Mouse (Mus musculus): Measurements from ENCODE around the gene Vmn2r77. TPM values are rescaled to one million over a fixed set of nuclear protein-coding genes. Genes with fewer than 3 reads are reported as not detected.
"Not testable (repeated sequence)": the region's sequence is repeated elsewhere in the genome, so short reads cannot be mapped to it uniquely, and the experiment has no call there.

Vmn2r77 gene
- not detected in 2 replicates for polyA plus RNA-seq (2012; rRNA removed)

- Histone ChIP-seq H3K27ac (ENCODE audit: insufficient read depth, low read length) (no peak within 1 kb of the TSS), H3K4me1 (ENCODE audit: control insufficient read depth, insufficient read depth, low read length) (no peaks in the 10 kb centered on the region), H3K4me3 (ENCODE audit: insufficient read depth, low read length) (no peak within 1 kb of the TSS)
- TF ChIP-seq CTCF (IDR thresholded peaks at IDR 0.05; ENCODE audit: extremely low read depth, insufficient read depth, low read length) (no peak), POLR2A (IDR thresholded peaks at IDR 0.05; ENCODE audit: extremely low read depth, insufficient read depth, low read length) (no peak)
Measured at GRCm38 (mm10) chr7:86794727-86795126, at the start of gene Vmn2r77. Vmn2r77 (plus strand) TSS chr7:86795027.

GRCm38 (mm10) chr7:86760751-86761150 lies 34.1 kb upstream of the Vmn2r77 start:
- no peak overlapping the region for H3K27ac ChIP-seq (ENCODE audit: insufficient read depth, low read length)
- TF ChIP-seq CTCF (IDR thresholded peaks at IDR 0.05; ENCODE audit: extremely low read depth, insufficient read depth, low read length) (no peak), POLR2A (IDR thresholded peaks at IDR 0.05; ENCODE audit: extremely low read depth, insufficient read depth, low read length) (no peak)
- H3K4me3 ChIP-seq (ENCODE audit: insufficient read depth, low read length) = no peak overlapping the region
- no peaks in the 10 kb centered on the region for H3K4me1 ChIP-seq (ENCODE audit: control insufficient read depth, insufficient read depth, low read length)

- TF ChIP-seq POLR2A (IDR thresholded peaks at IDR 0.05; ENCODE audit: extremely low read depth, insufficient read depth, low read length) (no peak), CTCF (IDR thresholded peaks at IDR 0.05; ENCODE audit: extremely low read depth, insufficient read depth, low read length) (no peak)
- no peak overlapping the region for H3K27ac ChIP-seq (ENCODE audit: insufficient read depth, low read length)
Measured at GRCm38 (mm10) chr7:86764628-86765027, 30.2 kb upstream of the Vmn2r77 start.

GRCm38 (mm10) chr7:86771621-86772020 lies 23.2 kb upstream of the Vmn2r77 start:
- H3K4me1 ChIP-seq (ENCODE audit: control insufficient read depth, insufficient read depth, low read length) = no peaks in the 10 kb centered on the region
- H3K27ac ChIP-seq (ENCODE audit: insufficient read depth, low read length) = no peak overlapping the region
- TF ChIP-seq CTCF (IDR thresholded peaks at IDR 0.05; ENCODE audit: extremely low read depth, insufficient read depth, low read length) (no peak), POLR2A (IDR thresholded peaks at IDR 0.05; ENCODE audit: extremely low read depth, insufficient read depth, low read length) (no peak)
- no peak overlapping the region for H3K4me3 ChIP-seq (ENCODE audit: insufficient read depth, low read length)

More at GRCm38 (mm10) chr7:86764628-86765027, 30.2 kb upstream of the Vmn2r77 start:
- no peak overlapping the region for H3K4me3 ChIP-seq (ENCODE audit: insufficient read depth, low read length)
- H3K4me1 ChIP-seq (ENCODE audit: control insufficient read depth, insufficient read depth, low read length) = no peaks in the 10 kb centered on the region

GRCm38 (mm10) chr7:86775617-86776325 lies 19.1 kb upstream of the Vmn2r77 start, which contains the start of gene Folh1:
Folh1 (minus strand) TSS chr7:86775943.
- H3K27ac ChIP-seq (ENCODE audit: insufficient read depth, low read length) = no peak within 1 kb of the TSS
- TF ChIP-seq CTCF (IDR thresholded peaks at IDR 0.05; ENCODE audit: extremely low read depth, insufficient read depth, low read length) (no peak), POLR2A (IDR thresholded peaks at IDR 0.05; ENCODE audit: extremely low read depth, insufficient read depth, low read length) (no peak)
- H3K4me1 ChIP-seq (ENCODE audit: control insufficient read depth, insufficient read depth, low read length) = no peaks in the 10 kb centered on the region
- peak within 1 kb of the TSS; percentile 10; the same call in 1 of the 2 replicates for H3K4me3 ChIP-seq (ENCODE audit: insufficient read depth, low read length)

- H3K27ac ChIP-seq (ENCODE audit: insufficient read depth, low read length); H3K4me3 ChIP-seq (ENCODE audit: insufficient read depth, low read length); H3K4me1 ChIP-seq (ENCODE audit: control insufficient read depth, insufficient read depth, low read length): not testable (repeated sequence)
Measured at GRCm38 (mm10) chr7:86815241-86815640, 20.4 kb downstream of the Vmn2r77 start.

GRCm38 (mm10) chr7:86815716-86816115 lies 20.9 kb downstream of the Vmn2r77 start:
- not testable (repeated sequence) for H3K27ac ChIP-seq (ENCODE audit: insufficient read depth, low read length); H3K4me1 ChIP-seq (ENCODE audit: control insufficient read depth, insufficient read depth, low read length); H3K4me3 ChIP-seq (ENCODE audit: insufficient read depth, low read length)

GRCm38 (mm10) chr7:86816466-86816865 lies 21.6 kb downstream of the Vmn2r77 start:
- Histone ChIP-seq H3K27ac (ENCODE audit: insufficient read depth, low read length) (no peak overlapping the region), H3K4me3 (ENCODE audit: insufficient read depth, low read length) (no peak overlapping the region), H3K4me1 (ENCODE audit: control insufficient read depth, insufficient read depth, low read length) (no peaks in the 10 kb centered on the region)
- TF ChIP-seq POLR2A (IDR thresholded peaks at IDR 0.05; ENCODE audit: extremely low read depth, insufficient read depth, low read length) (no peak), CTCF (IDR thresholded peaks at IDR 0.05; ENCODE audit: extremely low read depth, insufficient read depth, low read length) (no peak)

Other genes starting within 250 kb of the Vmn2r77 start
- not detected in 2 replicates for gene Olfr295, start 211.2 kb upstream of the Vmn2r77 start, polyA plus RNA-seq (2012; rRNA removed)
- not detected in 2 replicates for gene Olfr294, start 178.4 kb upstream of the Vmn2r77 start, polyA plus RNA-seq (2012; rRNA removed)
- gene Olfr293, start 146.0 kb upstream of the Vmn2r77 start, polyA plus RNA-seq (2012; rRNA removed) = not detected in 2 replicates
- gene Olfr292, start 106.7 kb upstream of the Vmn2r77 start, polyA plus RNA-seq (2012; rRNA removed) = not detected in 2 replicates
- 4.2 and 4.3 TPM in 2 replicates for gene Folh1, start 19.1 kb upstream of the Vmn2r77 start, polyA plus RNA-seq (2012; rRNA removed)
- 0.02 TPM in 1 of 2 replicates, not detected in the other for gene Vmn2r78, start 120.1 kb downstream of the Vmn2r77 start, polyA plus RNA-seq (2012; rRNA removed)
- gene Vmn2r79, start 201.1 kb downstream of the Vmn2r77 start, polyA plus RNA-seq (2012; rRNA removed) = not detected in 2 replicates

Data from cortical plate, adult 2 months (tissue).